Mouse (Mus musculus): Measurements from ENCODE around the gene Tom1l1. TPM values are rescaled to one million over a fixed set of nuclear protein-coding genes. Genes with fewer than 3 reads are reported as not detected.

The Tom1l1 gene
- total RNA-seq, 4 experiments from 2014 or later, result 27.6 to 62.7 (median 44.1) TPM

- DNase-seq, result no peak
Observed at GRCm38 (mm10) chr11:90614743-90615142, 73.4 kb downstream of the Tom1l1 start.

- no peak for DNase-seq
Observed at GRCm38 (mm10) chr11:90612118-90612517, 76.0 kb downstream of the Tom1l1 start.

GRCm38 (mm10) chr11:90603066-90603465 lies 85.1 kb downstream of the Tom1l1 start:
- DNase-seq, result no peak

- no peak for DNase-seq
Observed at GRCm38 (mm10) chr11:90595826-90596225, 92.3 kb downstream of the Tom1l1 start.

Other genes starting within 250 kb of the Tom1l1 start
- 10 to 100 TPM; 12.1 to 20.6 (median 16.2) TPM for gene Stxbp4, start 50.3 kb downstream of the Tom1l1 start, total RNA-seq (2022)
- gene Cox11, start 50.2 kb downstream of the Tom1l1 start, total RNA-seq (2022), result 10 to 100 TPM; 15.9 to 22.4 (median 17.8) TPM